Mouse (Mus musculus) intestine, postnatal 0 days (tissue): ENCODE data around the gene Pnpla3. TPM values are rescaled to one million over a fixed set of nuclear protein-coding genes. Genes with fewer than 3 reads are reported as not detected.

ENCODE experiments used
- ATAC-seq: fragments of 200-750 bp; cut with Nextera tagmentation; 2 replicates; pipeline ENCODE4 v1.8.0; 2017; ENCODE audit warnings: mild to moderate bottlenecking, moderate TSS enrichment, moderate library complexity
- H3K27ac ChIP-seq: fragments of 300-500 bp; sonication (generic); 2 replicates; pipeline ENCODE4 v1.5.1; 2014; ENCODE audit warnings: mild to moderate bottlenecking, low read depth, low read length, moderate library complexity
- H3K27me3 ChIP-seq: fragments of 300-500 bp; sonication (generic); replicated peaks from 2 replicates; pipeline ENCODE4 v1.6.1; 2014; ENCODE audit warnings: low read length, mixed read lengths; ENCODE audit not compliant: control insufficient read depth, insufficient read depth
- H3K36me3 ChIP-seq: fragments of 300-500 bp; sonication (generic); 2 replicates; pipeline ENCODE4 v1.6.1; 2014; ENCODE audit warnings: mild to moderate bottlenecking, moderate library complexity; ENCODE audit not compliant: control insufficient read depth, insufficient read depth
- H3K4me1 ChIP-seq: fragments of 300-500 bp; sonication (generic); replicated peaks from 2 replicates; pipeline ENCODE4 v1.6.1; 2014; ENCODE audit warnings: antibody characterized with exemption, low read length, mixed read lengths; ENCODE audit not compliant: control insufficient read depth, insufficient read depth
- H3K4me2 ChIP-seq: fragments of 300-500 bp; sonication (generic); replicated peaks from 2 replicates; pipeline ENCODE4 v1.6.1; 2014; ENCODE audit warnings: low read depth, mild to moderate bottlenecking, moderate library complexity
- H3K4me3 ChIP-seq: fragments of 300-500 bp; sonication (generic); 2 replicates; pipeline ENCODE4 v1.5.1; 2014; ENCODE audit warnings: low read depth, low read length
- H3K9ac ChIP-seq: fragments of 300-500 bp; sonication (generic); 2 replicates; pipeline ENCODE4 v1.6.1; 2014; ENCODE audit warnings: mild to moderate bottlenecking, low read depth, low read length
- H3K9me3 ChIP-seq: fragments of 300-500 bp; sonication (generic); 2 replicates; pipeline ENCODE4 v1.6.1; 2016; ENCODE audit warnings: mixed run types; ENCODE audit not compliant: control insufficient read depth
- CTCF ChIP-seq: sonication (generic); IDR thresholded peaks from 2 replicates; pipeline ENCODE4 v1.5.1; 2016; ENCODE audit warnings: low read depth, mild to moderate bottlenecking, control low read depth, antibody characterized with exemption, moderate library complexity
- WGBS: fragments of 180-500 bp; shearing (Covaris S2); extraction: QIAGEN DNeasy Blood & Tissue Kit; methylation state at CpG from one replicate; pipeline ENCODE4 v1.1.7; 2014; 5-methylcytosine and 5-hydroxymethylcytosine counted together
- polyA plus RNA-seq: library from polyadenylated mRNA; unstranded; fragments of >200 nt; fragmentation: Nextera tagmentation; extraction: Ambion mirVana; gene quantifications from 2 replicates; pipeline ENCODE4 v1.2.1, GENCODE M21; 2015

The Pnpla3 gene
- polyA plus RNA-seq, 1 experiment from 2014 or later = 0.65 TPM

GRCm38 (mm10) chr15:84186196-84186595 is 18.6 kb downstream of the Pnpla3 start:
- no peak overlapping the region for H3K27ac ChIP-seq
- H3K27me3 ChIP-seq = no peaks in the 10 kb centered on the region
- no peaks in the 10 kb centered on the region for H3K4me1 ChIP-seq
- H3K9ac ChIP-seq = no peak overlapping the region
- H3K9me3 ChIP-seq = no peaks in the 10 kb centered on the region
- H3K36me3 ChIP-seq = no peaks in the 10 kb centered on the region
- no peak overlapping the region for H3K4me2 ChIP-seq
- ATAC-seq = no peak
- TF ChIP-seq CTCF = no peak
- 38% methylated on average over 4 of the region's 4 CpGs for WGBS
- no peak overlapping the region for H3K4me3 ChIP-seq

- no peaks in the 10 kb centered on the region for H3K27me3 ChIP-seq
- no peak for TF ChIP-seq CTCF
- H3K4me3 ChIP-seq = no peak overlapping the region
- H3K27ac ChIP-seq = no peak overlapping the region
- no peaks in the 10 kb centered on the region for H3K9me3 ChIP-seq
- H3K4me1 ChIP-seq = peaks cover 9% of the 10 kb centered on the region; the same call in 1 of the 2 replicates
- no peak overlapping the region for H3K9ac ChIP-seq
- H3K36me3 ChIP-seq = no peaks in the 10 kb centered on the region
- WGBS = 46% methylated on average over 2 of the region's 2 CpGs
- no peak for ATAC-seq
- no peak overlapping the region for H3K4me2 ChIP-seq
These were observed 21.4 kb downstream of the Pnpla3 start for GRCm38 (mm10) chr15:84188887-84189530.

DNA sequence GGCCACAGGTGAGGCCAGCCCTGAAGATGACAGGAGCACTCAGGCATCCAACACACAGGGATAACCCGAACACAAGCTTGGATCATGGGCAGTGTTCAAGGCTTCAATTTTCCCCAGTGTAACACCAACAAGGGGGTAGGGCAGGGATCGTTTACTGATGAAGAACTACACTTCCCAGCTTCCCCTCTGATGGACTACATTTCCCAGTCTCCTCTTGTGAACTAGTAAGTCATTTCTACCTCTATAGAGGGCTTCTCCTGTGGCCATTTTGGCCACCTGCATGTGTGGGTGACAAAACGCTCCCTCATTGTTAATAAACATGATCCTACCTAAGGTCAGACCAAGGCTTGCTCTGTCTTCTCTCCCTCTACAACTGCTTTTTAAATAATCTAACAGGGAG is 22.2 kb downstream of the Pnpla3 start:
- Histone ChIP-seq H3K4me2 (no peak overlapping the region), H3K27me3 (no peaks in the 10 kb centered on the region), H3K4me3 (no peak overlapping the region), H3K9ac (no peak overlapping the region), H3K9me3 (no peaks in the 10 kb centered on the region), H3K27ac (no peak overlapping the region), H3K36me3 (no peaks in the 10 kb centered on the region), H3K4me1 (peaks cover 9% of the 10 kb centered on the region; the same call in 1 of the 2 replicates)
- 38% methylated on average over 3 of the region's 3 CpGs for WGBS
- no peak for TF ChIP-seq CTCF
- no peak for ATAC-seq

- 3% methylated on average over 9 of the region's 9 CpGs for WGBS
- Histone ChIP-seq H3K27me3 (no peaks in the 10 kb centered on the region), H3K4me3 (peak overlapping the region; percentile 82), H3K36me3 (peaks cover 16% of the 10 kb centered on the region), H3K4me1 (peaks cover 9% of the 10 kb centered on the region; the same call in 1 of the 2 replicates), H3K27ac (peak overlapping the region; percentile 94; the same call in 1 of the 2 replicates), H3K9ac (peak overlapping the region; percentile 89), H3K4me2 (peak overlapping the region; percentile 77), H3K9me3 (no peaks in the 10 kb centered on the region)
- TF ChIP-seq CTCF = no peak
- no peak; the same call in 1 of the 2 replicates for ATAC-seq
These were observed 24.1 kb downstream of the Pnpla3 start for GRCm38 (mm10) chr15:84191724-84192057.

GRCm38 (mm10) chr15:84192058-84192791 is 24.6 kb downstream of the Pnpla3 start, which contains the start of gene Samm50:
Gene Samm50, plus strand, starts transcription at chr15:84192241.
- H3K4me2 ChIP-seq = peak within 1 kb of the TSS; percentile 77
- WGBS = 4% methylated on average over 48 of the region's 48 CpGs
- H3K9ac ChIP-seq = peak within 1 kb of the TSS; percentile 89
- peak within 1 kb of the TSS; percentile 82 for H3K4me3 ChIP-seq
- ATAC-seq = peak; percentile 98
- H3K27ac ChIP-seq = peak within 1 kb of the TSS; percentile 94
- peaks cover 21% of the 10 kb centered on the region for H3K36me3 ChIP-seq
- H3K9me3 ChIP-seq = no peaks in the 10 kb centered on the region
- peak; percentile 53 for TF ChIP-seq CTCF
- no peaks in the 10 kb centered on the region for H3K27me3 ChIP-seq
- peaks cover 9% of the 10 kb centered on the region; the same call in 1 of the 2 replicates for H3K4me1 ChIP-seq

- Histone ChIP-seq H3K4me1 (peaks cover 9% of the 10 kb centered on the region; the same call in 1 of the 2 replicates), H3K4me2 (no peak overlapping the region), H3K36me3 (peaks cover 63% of the 10 kb centered on the region), H3K27ac (no peak overlapping the region), H3K9me3 (no peaks in the 10 kb centered on the region), H3K4me3 (no peak overlapping the region), H3K27me3 (no peaks in the 10 kb centered on the region), H3K9ac (no peak overlapping the region)
- WGBS = 80% methylated on average over 8 of the region's 8 CpGs
- no peak for ATAC-seq
- no peak for TF ChIP-seq CTCF
These were observed 29.0 kb downstream of the Pnpla3 start for GRCm38 (mm10) chr15:84196486-84197165.
